Mouse (Mus musculus): ENCODE results near the gene Ms4a14. TPM values are rescaled to one million over a fixed set of nuclear protein-coding genes. Genes with fewer than 3 reads are reported as not detected.
"Not testable (repeated sequence)": the region's sequence is repeated elsewhere in the genome, so short reads cannot be mapped to it uniquely, and the experiment has no call there.

Gene Ms4a14
- polyA plus RNA-seq, 1 experiment from 2014 or later = 0.05 TPM

GRCm38 (mm10) chr19:11298939-11299338, 15.3 kb downstream of the Ms4a14 start:
- H3K4me3 ChIP-seq = no peak overlapping the region
- H3K9ac ChIP-seq = no peak overlapping the region
- 56% methylated on average over 2 of the region's 2 CpGs for WGBS
- no peaks in the 10 kb centered on the region for H3K9me3 ChIP-seq
- no peak for ATAC-seq (ENCODE audit: insufficient number of reproducible peaks, low FRiP score, low TSS enrichment, low read depth)
- no peaks in the 10 kb centered on the region for H3K36me3 ChIP-seq
- no peaks in the 10 kb centered on the region for H3K4me1 ChIP-seq
- H3K27me3 ChIP-seq = no peaks in the 10 kb centered on the region
- H3K27ac ChIP-seq = no peak overlapping the region
- no peak overlapping the region for H3K4me2 ChIP-seq

DNA sequence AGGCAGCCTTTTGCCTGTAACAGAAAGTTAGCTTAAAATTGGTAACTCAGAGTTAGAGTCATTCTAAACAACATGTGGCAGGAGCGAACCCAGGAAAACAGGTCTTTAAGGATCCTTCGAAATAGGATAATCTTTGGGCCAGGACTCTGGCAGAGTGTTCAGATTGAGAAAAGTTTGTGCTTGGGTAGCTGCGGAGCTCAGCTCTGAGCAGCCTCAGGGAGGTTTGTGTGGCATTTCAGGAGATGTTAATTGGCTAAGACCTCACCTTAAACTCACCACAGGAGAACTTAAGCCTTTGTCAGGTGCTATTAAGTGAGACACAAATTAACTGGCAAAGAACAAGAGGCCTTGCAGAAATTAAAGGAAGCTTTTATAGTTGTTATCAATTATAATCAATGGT, 20.6 kb downstream of the Ms4a14 start:
- H3K4me2 ChIP-seq; H3K9me3 ChIP-seq; ATAC-seq (ENCODE audit: insufficient number of reproducible peaks, low FRiP score, low TSS enrichment, low read depth); H3K27ac ChIP-seq; H3K9ac ChIP-seq; H3K27me3 ChIP-seq; H3K36me3 ChIP-seq; H3K4me1 ChIP-seq: not testable (repeated sequence)
- 10% methylated on average over 3 of the region's 3 CpGs for WGBS
- H3K4me3 ChIP-seq = peak overlapping the region; percentile 41

DNA sequence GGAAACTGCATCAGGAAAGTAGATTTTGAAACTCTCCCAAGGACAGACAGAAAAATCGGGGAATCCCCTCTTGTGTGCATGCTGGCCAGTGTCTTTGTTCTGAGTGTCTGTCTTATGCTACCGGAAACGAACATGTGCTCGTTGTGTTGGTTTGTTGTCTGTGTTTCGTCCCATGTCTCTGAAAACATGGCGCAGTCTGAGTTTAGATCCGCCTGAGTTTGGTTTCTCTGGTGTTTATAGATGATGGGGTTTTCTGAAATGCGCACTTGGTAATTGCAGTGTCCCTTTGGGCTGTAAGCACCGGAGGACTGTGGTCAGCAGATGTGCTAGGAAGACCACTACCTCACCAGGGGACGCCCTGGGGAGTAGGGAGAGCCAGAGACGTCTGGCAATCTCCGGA, 21.3 kb downstream of the Ms4a14 start:
- WGBS = 11% methylated on average over 12 of the region's 12 CpGs
- Histone ChIP-seq H3K4me3 (peak overlapping the region; percentile 41), H3K4me1 (no peaks in the 10 kb centered on the region), H3K27me3 (no peaks in the 10 kb centered on the region), H3K9ac (0 out of 2 replicates have a peak overlapping the region, but pooled peaks have one; percentile 1), H3K27ac (peak overlapping the region; percentile 48; the same call in 1 of the 2 replicates), H3K9me3 (no peaks in the 10 kb centered on the region), H3K36me3 (no peaks in the 10 kb centered on the region), H3K4me2 (peak overlapping the region; percentile 44)
- no peak for ATAC-seq (ENCODE audit: insufficient number of reproducible peaks, low FRiP score, low TSS enrichment, low read depth)

GRCm38 (mm10) chr19:11283773-11284172, 30.5 kb downstream of the Ms4a14 start, which contains the start of gene Ms4a5:
Gene Ms4a5 (minus strand): TSS chr19:11283873.
- Histone ChIP-seq H3K27me3 (no peaks in the 10 kb centered on the region), H3K4me3 (no peak within 1 kb of the TSS), H3K27ac (no peak within 1 kb of the TSS), H3K4me1 (no peaks in the 10 kb centered on the region), H3K4me2 (no peak within 1 kb of the TSS), H3K9me3 (no peaks in the 10 kb centered on the region), H3K36me3 (no peaks in the 10 kb centered on the region), H3K9ac (no peak within 1 kb of the TSS)
- WGBS = 86% methylated on average over 2 of the region's 2 CpGs
- ATAC-seq (ENCODE audit: insufficient number of reproducible peaks, low FRiP score, low TSS enrichment, low read depth) = no peak

- Histone ChIP-seq H3K27ac (no peak overlapping the region), H3K9me3 (no peaks in the 10 kb centered on the region), H3K4me2 (no peak overlapping the region), H3K36me3 (no peaks in the 10 kb centered on the region), H3K27me3 (no peaks in the 10 kb centered on the region), H3K9ac (no peak overlapping the region), H3K4me1 (no peaks in the 10 kb centered on the region), H3K4me3 (no peak overlapping the region)
- no peak for ATAC-seq (ENCODE audit: insufficient number of reproducible peaks, low FRiP score, low TSS enrichment, low read depth)
- whole genome bisulfite sequencing = 80% methylated on average over 3 of the region's 3 CpGs
Measured at GRCm38 (mm10) chr19:11280223-11280622, 34.0 kb downstream of the Ms4a14 start.

DNA sequence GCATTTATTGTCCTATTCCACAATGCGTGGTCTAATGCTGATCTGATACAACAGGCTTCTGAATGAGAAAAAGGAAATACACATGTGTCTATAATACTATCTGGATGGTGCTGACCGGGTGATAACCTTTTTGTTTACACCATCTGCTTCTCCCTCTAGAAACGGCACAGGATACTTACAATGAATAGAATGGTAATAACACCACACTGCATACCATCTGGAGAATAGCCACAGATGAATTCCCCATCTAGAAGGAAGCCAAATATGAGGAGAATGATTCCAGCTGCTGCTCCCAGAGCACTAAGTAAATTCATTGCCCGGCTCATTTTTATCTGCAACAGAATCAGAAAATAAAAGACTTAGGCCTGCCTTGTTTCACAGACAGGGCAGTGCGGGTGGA, 37.8 kb downstream of the Ms4a14 start:
- Histone ChIP-seq H3K27ac (no peak overlapping the region), H3K36me3 (no peaks in the 10 kb centered on the region), H3K9ac (no peak overlapping the region), H3K27me3 (no peaks in the 10 kb centered on the region), H3K4me2 (no peak overlapping the region), H3K9me3 (no peaks in the 10 kb centered on the region), H3K4me3 (no peak overlapping the region), H3K4me1 (no peaks in the 10 kb centered on the region)
- 53% methylated on average over 5 of the region's 5 CpGs for WGBS
- ATAC-seq (ENCODE audit: insufficient number of reproducible peaks, low FRiP score, low TSS enrichment, low read depth) = no peak

GRCm38 (mm10) chr19:11266956-11267355, 47.3 kb downstream of the Ms4a14 start:
- Histone ChIP-seq H3K4me1 (no peaks in the 10 kb centered on the region), H3K27me3 (no peaks in the 10 kb centered on the region), H3K9me3 (no peaks in the 10 kb centered on the region; the same call in 1 of the 2 replicates), H3K27ac (no peak overlapping the region), H3K4me3 (no peak overlapping the region), H3K9ac (no peak overlapping the region), H3K4me2 (no peak overlapping the region), H3K36me3 (no peaks in the 10 kb centered on the region)
- WGBS = 70% methylated on average over 4 of the region's 4 CpGs
- no peak for ATAC-seq (ENCODE audit: insufficient number of reproducible peaks, low FRiP score, low TSS enrichment, low read depth)

- Histone ChIP-seq H3K9ac (no peak within 1 kb of the TSS), H3K4me2 (no peak within 1 kb of the TSS), H3K27ac (no peak within 1 kb of the TSS), H3K4me1 (no peaks in the 10 kb centered on the region), H3K27me3 (no peaks in the 10 kb centered on the region), H3K4me3 (no peak within 1 kb of the TSS), H3K9me3 (no peaks in the 10 kb centered on the region; the same call in 1 of the 2 replicates), H3K36me3 (no peaks in the 10 kb centered on the region)
- no peak for ATAC-seq (ENCODE audit: insufficient number of reproducible peaks, low FRiP score, low TSS enrichment, low read depth)
- WGBS = 80% methylated on average over 8 of the region's 8 CpGs
Measured at GRCm38 (mm10) chr19:11266052-11266845, 48.0 kb downstream of the Ms4a14 start, which contains the start of gene Ms4a1. Gene Ms4a1 (minus strand): TSS chr19:11266241.

GRCm38 (mm10) chr19:11264602-11265185, 49.6 kb downstream of the Ms4a14 start:
- Histone ChIP-seq H3K27ac (no peak overlapping the region), H3K27me3 (no peaks in the 10 kb centered on the region), H3K4me1 (no peaks in the 10 kb centered on the region), H3K36me3 (no peaks in the 10 kb centered on the region), H3K9ac (no peak overlapping the region), H3K4me2 (no peak overlapping the region), H3K9me3 (no peaks in the 10 kb centered on the region; the same call in 1 of the 2 replicates), H3K4me3 (no peak overlapping the region)
- whole genome bisulfite sequencing = 75% methylated on average over 9 of the region's 9 CpGs
- ATAC-seq (ENCODE audit: insufficient number of reproducible peaks, low FRiP score, low TSS enrichment, low read depth) = no peak

DNA sequence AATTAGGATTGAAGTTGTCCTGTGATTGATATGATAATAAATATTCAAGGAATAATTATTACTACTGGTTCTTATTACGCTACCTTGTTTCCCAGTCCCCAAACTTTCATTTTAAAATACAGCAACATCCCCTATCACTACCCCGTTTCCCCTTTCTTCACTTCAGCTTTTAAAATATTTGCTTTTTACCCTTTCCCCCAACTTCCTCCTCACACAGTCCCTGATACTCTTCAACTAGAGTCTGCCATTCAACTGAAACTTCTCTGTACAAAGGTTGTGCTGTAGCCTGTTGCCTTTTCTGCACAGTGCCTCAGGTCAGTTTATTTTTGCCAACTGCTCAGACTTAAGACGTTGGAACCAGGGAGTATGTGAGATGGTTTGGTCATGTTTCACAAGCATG, 50.7 kb downstream of the Ms4a14 start:
- Histone ChIP-seq H3K27me3 (no peaks in the 10 kb centered on the region), H3K9ac (no peak overlapping the region), H3K27ac (no peak overlapping the region), H3K4me1 (no peaks in the 10 kb centered on the region), H3K9me3 (no peaks in the 10 kb centered on the region; the same call in 1 of the 2 replicates), H3K4me2 (no peak overlapping the region), H3K36me3 (no peaks in the 10 kb centered on the region), H3K4me3 (no peak overlapping the region)
- 71% methylated on average over 3 of the region's 3 CpGs for WGBS
- no peak for ATAC-seq (ENCODE audit: insufficient number of reproducible peaks, low FRiP score, low TSS enrichment, low read depth)

DNA sequence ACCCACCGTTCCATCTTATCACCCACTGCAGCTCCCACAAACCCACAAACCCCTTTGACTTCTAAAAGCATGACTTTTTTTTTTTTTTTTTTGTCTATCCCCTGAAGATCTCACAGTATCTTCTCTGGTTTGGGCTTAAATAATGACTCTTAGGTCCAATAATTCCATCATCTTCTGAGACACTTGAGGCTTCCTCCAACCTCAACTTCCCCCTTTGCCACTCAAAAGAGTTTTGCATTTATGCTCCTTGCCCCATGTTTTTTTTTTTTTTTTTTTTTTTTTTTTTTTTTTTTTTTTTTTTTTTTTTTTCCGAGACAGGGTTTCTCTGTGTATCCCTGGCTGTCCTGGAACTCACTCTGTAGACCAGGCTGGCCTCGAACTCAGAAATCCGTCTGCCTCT, 51.3 kb downstream of the Ms4a14 start:
- not testable (repeated sequence) for H3K27me3 ChIP-seq, H3K27ac ChIP-seq
- WGBS = 70% methylated on average over 4 of the region's 4 CpGs

GRCm38 (mm10) chr19:11261522-11261921, 52.7 kb downstream of the Ms4a14 start:
- Histone ChIP-seq H3K36me3 (no peaks in the 10 kb centered on the region), H3K4me1 (no peaks in the 10 kb centered on the region), H3K4me3 (no peak overlapping the region), H3K4me2 (no peak overlapping the region), H3K27ac (no peak overlapping the region), H3K9me3 (no peaks in the 10 kb centered on the region), H3K27me3 (no peaks in the 10 kb centered on the region), H3K9ac (no peak overlapping the region)
- WGBS = 72% methylated on average over 2 of the region's 2 CpGs
- no peak for ATAC-seq (ENCODE audit: insufficient number of reproducible peaks, low FRiP score, low TSS enrichment, low read depth)

More for the DNA sequence above, 51.3 kb downstream of the Ms4a14 start:
- H3K36me3 ChIP-seq; H3K4me1 ChIP-seq; H3K9me3 ChIP-seq; H3K9ac ChIP-seq; H3K4me3 ChIP-seq; ATAC-seq (ENCODE audit: insufficient number of reproducible peaks, low FRiP score, low TSS enrichment, low read depth); H3K4me2 ChIP-seq: not testable (repeated sequence)
